Mouse (Mus musculus) naive thymus-derived CD4-positive, alpha-beta T cell, adult 2 months (primary cell): ENCODE measurements around the gene Sae1.
"Not testable (repeated sequence)": the region's sequence is repeated elsewhere in the genome, so short reads cannot be mapped to it uniquely, and the experiment has no call there.

Source experiments
- DNase-seq: peaks from one replicate; pipeline ENCODE4 v3.0.0-alpha.2; 2011; ENCODE audit warnings: low read depth

The Sae1 gene

GRCm38 (mm10) chr7:16310020-16310520, 77.5 kb downstream of the Sae1 start:
- DNase-seq = peak; percentile 96

- peak; percentile 93 for DNase-seq
Measured at GRCm38 (mm10) chr7:16309318-16310019, 78.1 kb downstream of the Sae1 start.

- peak; percentile 44 for DNase-seq
Measured at GRCm38 (mm10) chr7:16308555-16309317, 78.9 kb downstream of the Sae1 start.

- DNase-seq = not testable (repeated sequence)
Measured at GRCm38 (mm10) chr7:16308093-16308492, 79.5 kb downstream of the Sae1 start, which contains the start of gene Bbc3. TSS of gene Bbc3 (plus strand) at chr7:16308393.

GRCm38 (mm10) chr7:16307141-16307540, 80.5 kb downstream of the Sae1 start:
- not testable (repeated sequence) for DNase-seq

GRCm38 (mm10) chr7:16299419-16300035, 88.1 kb downstream of the Sae1 start:
- peak; percentile 70 for DNase-seq

GRCm38 (mm10) chr7:16298927-16299326, 88.7 kb downstream of the Sae1 start:
- DNase-seq = no peak

GRCm38 (mm10) chr7:16297616-16298015, 90.0 kb downstream of the Sae1 start:
- no peak for DNase-seq

GRCm38 (mm10) chr7:16296766-16297390, 90.7 kb downstream of the Sae1 start:
- DNase-seq = peak; percentile 97

GRCm38 (mm10) chr7:16296146-16296545, 91.5 kb downstream of the Sae1 start:
- DNase-seq = peak; percentile 55

GRCm38 (mm10) chr7:16295321-16295900, 92.2 kb downstream of the Sae1 start:
- DNase-seq = peak; percentile 93

GRCm38 (mm10) chr7:16294837-16295236, 92.8 kb downstream of the Sae1 start:
- peak; percentile 97 for DNase-seq

- DNase-seq = peak; percentile 79
Measured at GRCm38 (mm10) chr7:16294346-16294745, 93.3 kb downstream of the Sae1 start.

GRCm38 (mm10) chr7:16287791-16288190, 99.8 kb downstream of the Sae1 start:
- DNase-seq = no peak

- DNase-seq = no peak
Measured at GRCm38 (mm10) chr7:16287016-16287415, 100.6 kb downstream of the Sae1 start.

- peak; percentile 98 for DNase-seq
Measured at GRCm38 (mm10) chr7:16286026-16286961, 101.3 kb downstream of the Sae1 start, which contains the start of gene Ccdc9. TSS of gene Ccdc9 (minus strand) at chr7:16286795.

GRCm38 (mm10) chr7:16285450-16286025, 102.1 kb downstream of the Sae1 start:
- peak; percentile 61 for DNase-seq

- no peak for DNase-seq
Measured at GRCm38 (mm10) chr7:16284904-16285303, 102.7 kb downstream of the Sae1 start.

- no peak for DNase-seq
Measured at GRCm38 (mm10) chr7:16284001-16284400, 103.6 kb downstream of the Sae1 start.

- no peak for DNase-seq
Measured at GRCm38 (mm10) chr7:16282334-16282733, 105.3 kb downstream of the Sae1 start.
